Mouse (Mus musculus): ENCODE data around the gene Tnnc1.

The Tnnc1 gene

GRCm38 (mm10) chr14:31208084-31208483 is at the start of gene Tnnc1:
Gene Tnnc1 (plus strand): TSS chr14:31208312.
- no peak for DNase-seq

GRCm38 (mm10) chr14:31160196-31161150 is 47.6 kb upstream of the Tnnc1 start:
- DNase-seq, result no peak

DNA sequence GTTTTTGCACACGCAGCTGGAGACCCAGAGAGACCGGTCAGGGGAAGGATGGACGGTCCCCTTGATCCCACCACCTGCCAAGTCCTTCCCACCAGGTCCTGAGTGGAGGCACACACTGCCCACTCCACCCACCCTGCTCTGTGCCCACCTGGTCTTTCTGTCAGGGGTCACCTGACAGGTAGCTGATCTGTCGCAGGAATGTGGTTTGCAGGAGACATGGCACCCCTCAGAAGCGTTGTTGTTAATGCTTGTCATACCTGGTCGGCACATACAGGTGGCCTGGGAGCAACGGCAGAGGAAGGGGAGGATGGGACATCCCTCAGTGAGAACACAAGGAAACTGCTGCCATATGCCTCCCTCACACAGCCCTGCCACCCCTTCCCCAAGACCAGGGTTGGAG is 46.9 kb upstream of the Tnnc1 start:
- DNase-seq, result no peak

GRCm38 (mm10) chr14:31161638-31162037 is 46.5 kb upstream of the Tnnc1 start:
- no peak for DNase-seq

GRCm38 (mm10) chr14:31164067-31164466 is 44.0 kb upstream of the Tnnc1 start:
- no peak for DNase-seq

DNA sequence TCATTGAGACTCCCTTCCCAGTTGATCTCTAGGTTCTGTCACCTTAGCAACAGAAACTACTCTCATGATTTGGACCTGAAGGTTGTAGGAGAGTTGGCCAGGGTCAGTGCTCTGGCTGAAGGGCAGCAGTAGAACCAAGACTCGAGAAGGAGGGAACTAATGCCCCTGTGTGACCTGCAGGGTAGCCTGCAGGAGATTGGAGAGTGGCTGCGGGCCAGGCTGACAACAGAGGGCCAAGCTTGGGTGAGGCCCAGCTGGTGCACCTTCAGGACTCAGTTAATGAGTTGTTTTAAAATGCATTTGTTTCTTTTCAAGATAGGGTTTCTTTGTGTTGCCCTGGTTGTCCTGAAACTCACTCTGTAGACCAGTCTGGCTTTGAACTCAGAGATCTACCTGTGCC is 43.1 kb upstream of the Tnnc1 start:
- DNase-seq, result no peak

- no peak for DNase-seq
Measured at GRCm38 (mm10) chr14:31165458-31165857, 42.7 kb upstream of the Tnnc1 start.

DNA sequence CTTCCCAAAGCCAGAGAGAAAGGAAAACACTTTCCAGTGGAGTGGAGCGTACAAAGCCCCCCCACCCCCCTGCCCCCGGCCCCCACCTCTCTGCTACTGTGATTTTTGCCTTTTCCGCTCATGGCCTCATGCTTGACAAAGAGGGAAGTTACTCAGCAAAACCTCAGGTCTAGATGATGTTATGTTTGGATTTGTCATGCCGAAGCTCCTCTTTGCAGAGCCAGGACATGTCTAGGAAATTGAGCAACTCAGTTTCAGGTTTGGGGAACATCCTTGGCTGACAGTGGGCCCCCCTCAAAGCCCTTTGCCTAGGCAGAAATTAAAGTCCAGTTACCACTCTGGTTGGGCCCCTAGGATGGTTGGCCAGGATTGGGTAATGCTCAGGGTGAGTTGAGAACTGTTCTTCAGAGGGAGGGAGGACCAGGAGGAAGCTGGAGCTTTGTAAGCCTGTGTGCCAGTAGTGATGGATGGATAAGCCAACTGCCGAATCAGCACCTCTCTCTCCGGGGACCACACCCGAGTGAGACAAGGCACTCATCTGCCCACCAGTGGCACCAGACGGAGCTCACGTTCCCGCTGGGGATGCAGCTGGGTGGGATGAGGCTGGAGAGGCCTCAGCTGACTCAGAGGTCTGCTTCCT is 42.0 kb upstream of the Tnnc1 start:
- DNase-seq, result no peak

- no peak for DNase-seq
Measured at GRCm38 (mm10) chr14:31166827-31167226, 41.3 kb upstream of the Tnnc1 start.

DNA sequence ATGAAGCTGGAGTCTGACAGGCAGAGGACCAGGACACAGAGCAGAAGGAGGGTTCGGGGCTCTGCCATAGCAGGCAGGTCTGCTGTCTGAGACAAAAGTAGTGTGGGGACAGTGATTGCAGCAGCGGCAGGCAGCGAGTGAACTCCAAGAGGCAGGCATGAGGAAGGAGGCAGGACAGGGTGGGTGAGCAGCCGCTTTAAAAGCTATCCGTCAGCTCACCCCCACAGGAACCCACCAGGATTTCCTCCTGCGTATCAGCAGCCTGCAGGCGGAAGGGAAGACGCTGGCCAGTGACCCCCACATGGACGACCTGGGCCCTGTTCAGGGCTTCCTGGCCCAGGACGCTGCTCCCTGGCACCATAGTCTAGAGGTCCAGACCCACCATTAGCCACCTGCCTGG is 39.7 kb upstream of the Tnnc1 start, which contains the start of gene Stab1:
Gene Stab1 (minus strand): TSS at position 217 of the 400 bp plus-strand sequence.
- peak; percentile 74 for DNase-seq

DNA sequence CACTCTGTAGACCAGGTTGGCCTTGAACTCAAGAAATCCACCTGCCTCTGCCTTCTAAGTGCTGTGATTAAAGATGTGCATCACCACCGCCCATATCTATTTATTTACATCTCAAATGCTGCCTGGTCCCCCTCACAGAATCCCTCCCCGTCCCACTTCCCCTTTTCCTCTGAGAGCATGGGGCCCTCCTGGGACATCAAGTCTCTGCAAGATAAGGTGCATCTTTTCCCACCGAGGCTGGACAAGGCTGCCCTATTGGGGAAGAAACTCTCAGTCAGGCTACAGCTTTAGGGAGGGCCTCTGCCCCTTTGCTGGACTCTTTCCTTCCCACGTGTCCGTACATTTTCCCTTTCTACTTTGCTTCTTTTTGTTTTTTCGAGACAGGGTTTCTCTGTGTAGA is 38.6 kb upstream of the Tnnc1 start:
- no peak for DNase-seq

GRCm38 (mm10) chr14:31170963-31171362 is 37.1 kb upstream of the Tnnc1 start:
- DNase-seq, result no peak

GRCm38 (mm10) chr14:31171386-31171785 is 36.7 kb upstream of the Tnnc1 start:
- DNase-seq, result no peak

DNA sequence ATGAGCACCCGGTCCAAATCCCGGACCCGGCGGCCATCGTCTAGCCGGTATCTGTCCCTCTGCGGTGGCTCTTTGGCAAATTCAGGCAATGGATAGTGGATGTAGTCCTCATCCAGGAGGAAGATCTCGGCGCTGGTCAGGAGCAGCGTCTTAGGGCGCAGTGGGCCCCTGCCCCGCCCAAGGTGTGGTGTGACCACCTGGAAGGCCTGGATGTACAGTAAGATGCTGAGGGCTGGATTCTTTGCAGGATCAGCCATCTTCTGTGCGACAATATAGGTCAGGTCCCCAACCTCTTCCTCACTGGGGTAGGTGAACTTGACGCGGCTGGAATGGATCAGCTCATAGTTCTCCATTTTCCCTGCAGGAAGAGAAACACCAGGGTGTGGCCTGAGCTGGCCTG is 36.3 kb upstream of the Tnnc1 start:
- no peak for DNase-seq

DNA sequence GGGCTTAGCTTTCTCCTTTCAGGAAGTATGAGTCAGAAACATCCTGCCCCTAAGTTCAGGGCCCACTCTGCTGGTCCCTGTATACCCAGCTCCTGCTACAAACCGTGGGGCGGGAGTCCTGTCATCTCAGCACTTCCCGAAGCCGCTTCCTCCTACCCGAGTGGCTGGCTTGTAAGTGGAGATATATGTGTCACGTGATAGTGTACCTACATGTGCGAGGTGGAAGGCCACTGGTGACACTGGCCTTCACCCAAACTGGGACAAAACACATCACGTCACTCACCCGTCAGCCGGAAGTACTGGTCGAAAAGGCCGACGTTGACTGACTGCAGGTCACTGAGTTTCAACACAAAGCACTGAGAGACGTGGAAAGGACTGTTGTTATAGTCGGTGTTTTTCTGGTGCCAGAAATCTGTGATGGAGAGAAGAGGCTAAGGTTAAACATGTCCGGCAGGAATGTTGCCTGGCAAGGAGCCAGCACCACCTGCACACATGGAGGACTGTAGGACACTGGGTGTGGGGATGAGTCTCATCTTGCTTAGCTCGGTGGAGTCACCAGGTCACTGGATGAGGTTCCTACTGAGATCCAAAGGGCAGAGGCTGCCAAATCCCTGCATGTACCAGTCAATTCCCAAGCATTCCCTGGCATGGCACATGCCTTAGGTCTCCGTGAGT is 35.2 kb upstream of the Tnnc1 start:
- DNase-seq, result peak; percentile 72

DNA sequence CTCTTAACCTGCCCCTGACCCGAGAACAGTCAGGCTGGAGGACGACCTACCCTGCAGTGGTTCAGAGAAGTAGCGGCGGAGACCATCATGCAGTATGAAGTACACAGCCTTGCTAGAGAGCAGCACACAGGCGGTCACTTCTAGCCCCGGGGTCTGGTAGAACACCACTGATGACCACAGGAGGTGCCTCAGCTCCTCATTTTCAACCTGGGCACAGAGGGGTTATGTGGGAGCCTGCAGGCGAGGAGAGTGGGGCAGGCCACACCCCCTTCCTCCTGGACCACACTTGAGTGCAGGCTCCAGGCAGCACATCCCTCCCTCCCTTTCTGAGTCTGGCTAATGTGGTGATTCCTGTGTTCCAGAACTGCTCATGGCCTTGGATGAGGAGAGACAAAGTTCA is 34.6 kb upstream of the Tnnc1 start:
- DNase-seq, result no peak

- DNase-seq, result no peak
Measured at GRCm38 (mm10) chr14:31177287-31177686, 30.8 kb upstream of the Tnnc1 start.

DNA sequence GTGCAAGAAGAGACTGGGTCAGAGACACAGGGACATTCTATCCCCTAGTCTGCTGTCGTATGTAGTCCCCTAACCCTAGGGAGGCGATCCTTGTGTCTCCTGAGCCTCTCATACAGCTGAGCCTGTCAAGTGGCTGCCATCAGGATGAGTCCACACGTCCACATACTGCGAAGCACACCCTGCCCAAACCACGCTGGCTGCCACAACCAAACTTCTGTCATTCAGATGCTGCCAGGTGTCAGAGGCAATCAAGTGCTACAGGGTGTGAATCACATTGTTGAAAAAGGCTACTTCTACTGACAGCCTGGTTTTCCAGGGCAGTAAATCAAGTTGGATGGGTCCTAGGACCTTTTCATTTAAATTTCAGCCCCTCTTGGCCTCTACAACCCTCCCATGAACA is 30.4 kb upstream of the Tnnc1 start:
- no peak for DNase-seq

- peak; percentile 69 for DNase-seq
Measured at GRCm38 (mm10) chr14:31179677-31180365, 28.3 kb upstream of the Tnnc1 start.

DNA sequence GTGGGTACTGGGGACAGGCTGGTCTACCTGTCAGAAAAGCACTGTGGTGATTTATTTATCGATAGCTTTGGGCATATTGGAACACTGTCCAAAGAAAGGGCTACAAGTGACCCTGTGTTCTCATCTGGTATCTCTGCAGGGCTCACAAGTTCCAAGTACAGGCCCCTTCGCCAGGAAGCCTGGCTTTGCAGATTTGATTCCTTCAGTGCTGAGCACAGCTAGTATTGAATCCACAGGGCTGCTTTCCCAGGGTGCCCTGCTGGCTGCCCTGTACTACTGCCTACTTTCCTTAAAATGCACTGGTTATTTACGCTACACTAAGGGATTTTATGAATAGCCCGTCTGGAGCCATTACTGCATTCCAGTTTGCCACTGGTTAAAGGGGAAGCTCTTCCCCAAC is 26.6 kb upstream of the Tnnc1 start:
- no peak for DNase-seq

DNA sequence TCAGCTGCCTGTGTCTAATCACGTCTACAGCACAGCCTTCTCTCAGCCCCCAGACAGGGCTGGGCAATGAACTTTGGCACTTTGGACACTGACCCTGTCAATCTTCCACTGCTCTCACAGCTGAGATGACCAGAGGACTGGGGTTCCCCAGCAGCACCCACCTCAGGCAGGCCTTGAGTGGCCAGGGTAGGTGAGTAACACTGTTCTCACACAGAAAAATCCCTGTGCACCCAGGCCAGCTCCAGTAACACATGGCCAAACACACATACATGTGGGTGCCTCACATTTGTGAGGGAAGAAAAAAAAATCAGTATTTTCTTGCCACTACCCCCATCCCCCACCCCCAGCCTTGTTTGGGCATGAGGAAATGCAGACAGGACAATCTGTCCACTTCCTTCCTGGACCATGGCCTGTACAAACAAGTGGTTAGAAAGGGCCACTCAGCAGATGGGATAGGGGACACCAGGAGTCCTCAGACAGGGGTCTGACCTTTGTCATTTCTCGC is 25.3 kb upstream of the Tnnc1 start:
- peak; percentile 68 for DNase-seq

GRCm38 (mm10) chr14:31183541-31183940 is 24.6 kb upstream of the Tnnc1 start:
- DNase-seq, result no peak

GRCm38 (mm10) chr14:31184195-31184594 is 23.9 kb upstream of the Tnnc1 start:
- no peak for DNase-seq
